Mouse (Mus musculus): ENCODE results near the gene Synpo2. TPM values are rescaled to one million over a fixed set of nuclear protein-coding genes. Genes with fewer than 3 reads are reported as not detected.
A peak's percentile ranks its signal among the peaks of the same experiment; 100 is the strongest.

The Synpo2 gene
- 4.7 and 5.4 TPM in 2 replicates for polyA plus RNA-seq (2016; fragmentation: Nextera tagmentation; extraction: Ambion mirVana)

- peak within 1 kb of the TSS; percentile 46 for H3K4me3 ChIP-seq
- peak within 1 kb of the TSS; percentile 82 for H3K4me2 ChIP-seq (replicated peaks)
- peaks cover 20% of the 10 kb centered on the region for H3K27me3 ChIP-seq
- H3K9ac ChIP-seq (replicated peaks): peak within 1 kb of the TSS; percentile 42; the same call in 1 of the 2 replicates
- no peaks in the 10 kb centered on the region for H3K36me3 ChIP-seq
- peaks cover 12% of the 10 kb centered on the region for H3K4me1 ChIP-seq
- under 1% methylated on average over 20 of the region's 20 CpGs for WGBS
- peak; percentile 79 for ATAC-seq (ENCODE audit: low FRiP score, low read depth)
- no peaks in the 10 kb centered on the region for H3K9me3 ChIP-seq
- H3K27ac ChIP-seq (replicated peaks): no peak within 1 kb of the TSS
Observed at GRCm38 (mm10) chr3:123235921-123236320, at the start of gene Synpo2. Synpo2 (minus strand) TSS chr3:123236149.

GRCm38 (mm10) chr3:123285649-123286048, 49.7 kb upstream of the Synpo2 start:
- no peaks in the 10 kb centered on the region for H3K9me3 ChIP-seq
- no peaks in the 10 kb centered on the region for H3K36me3 ChIP-seq
- no peak overlapping the region for H3K4me2 ChIP-seq (replicated peaks)
- no peak for ATAC-seq (ENCODE audit: low FRiP score, low read depth)
- H3K27ac ChIP-seq (replicated peaks): no peak overlapping the region
- H3K27me3 ChIP-seq: no peaks in the 10 kb centered on the region
- no peak overlapping the region for H3K9ac ChIP-seq (replicated peaks)
- no peak overlapping the region for H3K4me3 ChIP-seq
- no peaks in the 10 kb centered on the region for H3K4me1 ChIP-seq

GRCm38 (mm10) chr3:123284284-123284683, 48.3 kb upstream of the Synpo2 start:
- Histone ChIP-seq H3K4me3 (no peak overlapping the region), H3K4me1 (no peaks in the 10 kb centered on the region), H3K36me3 (no peaks in the 10 kb centered on the region), H3K4me2 (replicated peaks) (no peak overlapping the region), H3K27ac (replicated peaks) (no peak overlapping the region), H3K9ac (replicated peaks) (no peak overlapping the region), H3K9me3 (no peaks in the 10 kb centered on the region), H3K27me3 (no peaks in the 10 kb centered on the region)
- no peak for ATAC-seq (ENCODE audit: low FRiP score, low read depth)
- WGBS: 93% methylated on average over 5 of the region's 5 CpGs

- Histone ChIP-seq H3K4me2 (replicated peaks) (no peak overlapping the region), H3K9ac (replicated peaks) (no peak overlapping the region), H3K4me1 (no peaks in the 10 kb centered on the region), H3K27ac (replicated peaks) (no peak overlapping the region), H3K36me3 (no peaks in the 10 kb centered on the region), H3K9me3 (no peaks in the 10 kb centered on the region), H3K4me3 (no peak overlapping the region), H3K27me3 (no peaks in the 10 kb centered on the region)
- ATAC-seq (ENCODE audit: low FRiP score, low read depth): no peak
- WGBS: 89% methylated on average over 12 of the region's 12 CpGs
Observed at GRCm38 (mm10) chr3:123282866-123283615, 47.1 kb upstream of the Synpo2 start.

GRCm38 (mm10) chr3:123267741-123268201, 31.8 kb upstream of the Synpo2 start:
- Histone ChIP-seq H3K27ac (replicated peaks) (no peak overlapping the region), H3K4me1 (0 out of 2 replicates have a peak, but pooled peaks cover 2% of the 10 kb centered on the region), H3K9me3 (no peaks in the 10 kb centered on the region), H3K36me3 (no peaks in the 10 kb centered on the region), H3K9ac (replicated peaks) (peak overlapping the region; percentile 50), H3K27me3 (peaks cover 36% of the 10 kb centered on the region), H3K4me2 (replicated peaks) (peak overlapping the region; percentile 97), H3K4me3 (peak overlapping the region; percentile 84)
- peak; percentile 61 for ATAC-seq (ENCODE audit: low FRiP score, low read depth)
- 1% methylated on average over 25 of the region's 25 CpGs for WGBS

GRCm38 (mm10) chr3:123266753-123267651, 31.1 kb upstream of the Synpo2 start, which contains the start of gene Sec24d:
Sec24d (plus strand) TSS chr3:123267455.
- Histone ChIP-seq H3K4me2 (replicated peaks) (peak within 1 kb of the TSS; percentile 97), H3K4me1 (0 out of 2 replicates have a peak, but pooled peaks cover 2% of the 10 kb centered on the region), H3K9me3 (no peaks in the 10 kb centered on the region), H3K36me3 (no peaks in the 10 kb centered on the region), H3K9ac (replicated peaks) (peak within 1 kb of the TSS; percentile 50), H3K4me3 (peak within 1 kb of the TSS; percentile 84), H3K27ac (replicated peaks) (no peak within 1 kb of the TSS), H3K27me3 (peaks cover 36% of the 10 kb centered on the region)
- ATAC-seq (ENCODE audit: low FRiP score, low read depth): peak; percentile 92
- WGBS: 4% methylated on average over 68 of the region's 68 CpGs

GRCm38 (mm10) chr3:123264706-123265105, 28.8 kb upstream of the Synpo2 start:
- WGBS: 58% methylated on average over 6 of the region's 6 CpGs
- 0 out of 2 replicates have a peak, but pooled peaks cover 2% of the 10 kb centered on the region for H3K4me1 ChIP-seq
- H3K27me3 ChIP-seq: peaks cover 36% of the 10 kb centered on the region
- 0 out of 2 replicates have a peak, but pooled peaks cover 2% of the 10 kb centered on the region for H3K9me3 ChIP-seq
- no peak overlapping the region for H3K27ac ChIP-seq (replicated peaks)
- no peak overlapping the region for H3K4me2 ChIP-seq (replicated peaks)
- no peak for ATAC-seq (ENCODE audit: low FRiP score, low read depth)
- H3K9ac ChIP-seq (replicated peaks): no peak overlapping the region
- no peak overlapping the region for H3K4me3 ChIP-seq
- H3K36me3 ChIP-seq: no peaks in the 10 kb centered on the region

- H3K9ac ChIP-seq (replicated peaks): no peak overlapping the region
- no peaks in the 10 kb centered on the region for H3K27me3 ChIP-seq
- H3K9me3 ChIP-seq: 0 out of 2 replicates have a peak, but pooled peaks cover 2% of the 10 kb centered on the region
- H3K4me1 ChIP-seq: no peaks in the 10 kb centered on the region
- no peaks in the 10 kb centered on the region for H3K36me3 ChIP-seq
- ATAC-seq (ENCODE audit: low FRiP score, low read depth): no peak
- H3K4me3 ChIP-seq: no peak overlapping the region
- 83% methylated on average over 4 of the region's 4 CpGs for WGBS
- H3K4me2 ChIP-seq (replicated peaks): no peak overlapping the region
- no peak overlapping the region for H3K27ac ChIP-seq (replicated peaks)
Observed at GRCm38 (mm10) chr3:123258709-123259108, 22.8 kb upstream of the Synpo2 start.

- Histone ChIP-seq H3K9me3 (no peaks in the 10 kb centered on the region), H3K4me2 (replicated peaks) (no peak overlapping the region), H3K4me1 (no peaks in the 10 kb centered on the region), H3K4me3 (no peak overlapping the region), H3K27ac (replicated peaks) (no peak overlapping the region), H3K36me3 (no peaks in the 10 kb centered on the region), H3K9ac (replicated peaks) (no peak overlapping the region), H3K27me3 (no peaks in the 10 kb centered on the region)
- no peak for ATAC-seq (ENCODE audit: low FRiP score, low read depth)
- WGBS: 79% methylated on average over 11 of the region's 11 CpGs
Observed at GRCm38 (mm10) chr3:123256181-123257101, 20.5 kb upstream of the Synpo2 start.

GRCm38 (mm10) chr3:123245646-123246045, 9.7 kb upstream of the Synpo2 start:
- ATAC-seq (ENCODE audit: low FRiP score, low read depth): no peak
- Histone ChIP-seq H3K9me3 (no peaks in the 10 kb centered on the region), H3K4me3 (no peak overlapping the region), H3K9ac (replicated peaks) (no peak overlapping the region), H3K27ac (replicated peaks) (no peak overlapping the region), H3K4me1 (no peaks in the 10 kb centered on the region), H3K36me3 (no peaks in the 10 kb centered on the region), H3K27me3 (no peaks in the 10 kb centered on the region), H3K4me2 (replicated peaks) (no peak overlapping the region)
- 75% methylated on average over 4 of the region's 4 CpGs for WGBS

GRCm38 (mm10) chr3:123244376-123244775, 8.4 kb upstream of the Synpo2 start:
- ATAC-seq (ENCODE audit: low FRiP score, low read depth): no peak
- H3K36me3 ChIP-seq: no peaks in the 10 kb centered on the region
- no peak overlapping the region for H3K4me3 ChIP-seq
- 66% methylated on average over 5 of the region's 5 CpGs for WGBS
- H3K27me3 ChIP-seq: no peaks in the 10 kb centered on the region
- H3K27ac ChIP-seq (replicated peaks): no peak overlapping the region
- no peak overlapping the region for H3K4me2 ChIP-seq (replicated peaks)
- no peak overlapping the region for H3K9ac ChIP-seq (replicated peaks)
- H3K9me3 ChIP-seq: no peaks in the 10 kb centered on the region
- no peaks in the 10 kb centered on the region for H3K4me1 ChIP-seq

Measured in midbrain, embryonic 12.5 days (tissue).